Mouse (Mus musculus): ENCODE measurements around the gene Recql5. TPM values are rescaled to one million over a fixed set of nuclear protein-coding genes. Genes with fewer than 3 reads are reported as not detected.

The Recql5 gene
- polyA plus RNA-seq, 1 experiment = not detected

DNA sequence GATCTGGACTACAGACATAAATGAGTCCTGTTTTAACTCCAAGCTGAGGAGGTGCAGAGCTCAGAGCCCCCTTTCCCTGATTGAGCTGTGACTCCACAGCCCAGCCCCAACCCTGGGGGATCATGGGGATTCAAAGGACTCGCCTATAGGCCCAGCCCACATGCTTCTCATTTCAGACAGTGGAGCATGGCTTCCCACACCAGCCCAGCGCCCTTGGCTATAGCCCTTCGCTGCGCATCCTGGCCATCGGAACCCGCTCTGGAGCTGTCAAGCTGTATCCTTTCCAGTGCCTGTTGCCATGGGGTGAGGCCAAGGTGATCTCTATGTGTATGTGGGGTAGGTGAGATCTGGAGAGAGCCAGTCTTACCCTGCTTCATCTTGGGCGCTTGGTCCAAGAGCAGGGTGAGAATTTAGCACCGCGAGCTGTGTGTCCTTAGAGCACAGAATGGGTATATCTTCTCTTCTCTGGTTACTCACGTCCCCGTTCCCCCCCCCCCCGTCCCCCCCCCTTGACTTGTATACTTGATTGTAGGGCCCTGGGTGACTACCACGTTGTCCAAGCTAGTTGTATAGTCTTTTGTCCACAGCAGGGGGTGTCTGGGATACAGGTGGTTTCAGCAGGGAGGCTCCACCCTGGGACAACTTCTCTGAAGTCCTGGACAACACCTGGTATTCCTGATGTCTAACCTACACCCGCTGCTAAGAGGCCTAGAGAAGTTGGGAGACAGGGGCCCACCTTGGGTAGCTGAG lies 90.0 kb downstream of the Recql5 start:
- Histone ChIP-seq H3K4me3 (ENCODE audit: insufficient read depth, low read depth, low read length) (no peak overlapping the region), H3K4me1 (ENCODE audit: control insufficient read depth, insufficient read depth, low read length) (no peaks in the 10 kb centered on the region), H3K27ac (ENCODE audit: insufficient read depth, low read depth, low read length) (no peak overlapping the region)
- TF ChIP-seq CTCF (IDR thresholded peaks at IDR 0.05; ENCODE audit: insufficient read depth, low read depth, low read length) = no peak
- TF ChIP-seq POLR2A (IDR thresholded peaks at IDR 0.05; ENCODE audit: insufficient read depth, low read depth, low read length) = no peak
- WGBS = 78% methylated on average over 14 of the region's 14 CpGs

Other genes starting within 250 kb of the Recql5 start
- 264 TPM in 1 of 2 replicates, not detected in the other for gene Grb2, start 224.9 kb downstream of the Recql5 start, polyA plus RNA-seq (2012; ENCODE audit: insufficient read depth, insufficient read length, low replicate concordance, missing spikeins)
- not detected in 2 replicates for gene Tmem94, start 168.0 kb downstream of the Recql5 start, polyA plus RNA-seq (2012; ENCODE audit: insufficient read depth, insufficient read length, low replicate concordance, missing spikeins)
- gene Caskin2, start 119.8 kb downstream of the Recql5 start, polyA plus RNA-seq (2012; ENCODE audit: insufficient read depth, insufficient read length, low replicate concordance, missing spikeins) = not detected in 2 replicates
- gene Tsen54, start 118.8 kb downstream of the Recql5 start, polyA plus RNA-seq (2012; ENCODE audit: insufficient read depth, insufficient read length, low replicate concordance, missing spikeins) = not detected in 2 replicates
- not detected in 2 replicates for gene Llgl2, start 109.4 kb downstream of the Recql5 start, polyA plus RNA-seq (2012; ENCODE audit: insufficient read depth, insufficient read length, low replicate concordance, missing spikeins)
- gene Myo15b, start 75.1 kb downstream of the Recql5 start, polyA plus RNA-seq (2012; ENCODE audit: insufficient read depth, insufficient read length, low replicate concordance, missing spikeins) = not detected in 2 replicates
- not detected in 2 replicates for gene Smim5, start 33.5 kb downstream of the Recql5 start, polyA plus RNA-seq (2012; ENCODE audit: insufficient read depth, insufficient read length, low replicate concordance, missing spikeins)
- gene Smim6, start 21.5 kb downstream of the Recql5 start, polyA plus RNA-seq (2012; ENCODE audit: insufficient read depth, insufficient read length, low replicate concordance, missing spikeins) = not detected in 2 replicates
- gene Sap30bp, start 195 bp downstream of the Recql5 start, polyA plus RNA-seq (2012; ENCODE audit: insufficient read depth, insufficient read length, low replicate concordance, missing spikeins) = not detected in 2 replicates
- not detected in 2 replicates for gene Itgb4, start 41.2 kb upstream of the Recql5 start, polyA plus RNA-seq (2012; ENCODE audit: insufficient read depth, insufficient read length, low replicate concordance, missing spikeins)
- not detected in 2 replicates for gene Galk1, start 79.2 kb upstream of the Recql5 start, polyA plus RNA-seq (2012; ENCODE audit: insufficient read depth, insufficient read length, low replicate concordance, missing spikeins)
- 341 and 464 TPM in 2 replicates for gene H3f3b, start 94.5 kb upstream of the Recql5 start, polyA plus RNA-seq (2012; ENCODE audit: insufficient read depth, insufficient read length, low replicate concordance, missing spikeins)
- gene Unk, start 96.8 kb upstream of the Recql5 start, polyA plus RNA-seq (2012; ENCODE audit: insufficient read depth, insufficient read length, low replicate concordance, missing spikeins) = 207 TPM in 1 of 2 replicates, not detected in the other
- gene Unc13d, start 144.5 kb upstream of the Recql5 start, polyA plus RNA-seq (2012; ENCODE audit: insufficient read depth, insufficient read length, low replicate concordance, missing spikeins) = not detected in 2 replicates
- gene Wbp2, start 153.5 kb upstream of the Recql5 start, polyA plus RNA-seq (2012; ENCODE audit: insufficient read depth, insufficient read length, low replicate concordance, missing spikeins) = 339 TPM in 1 of 2 replicates, not detected in the other
- not detected in 2 replicates for gene Trim47, start 193.7 kb upstream of the Recql5 start, polyA plus RNA-seq (2012; ENCODE audit: insufficient read depth, insufficient read length, low replicate concordance, missing spikeins)
- not detected in 2 replicates for gene Trim65, start 197.7 kb upstream of the Recql5 start, polyA plus RNA-seq (2012; ENCODE audit: insufficient read depth, insufficient read length, low replicate concordance, missing spikeins)
- not detected in 2 replicates for gene Mrpl38, start 205.4 kb upstream of the Recql5 start, polyA plus RNA-seq (2012; ENCODE audit: insufficient read depth, insufficient read length, low replicate concordance, missing spikeins)
- 87.6 TPM in 1 of 2 replicates, not detected in the other for gene Fbf1, start 234.7 kb upstream of the Recql5 start, polyA plus RNA-seq (2012; ENCODE audit: insufficient read depth, insufficient read length, low replicate concordance, missing spikeins)

Measured in olfactory bulb, adult 2 months (tissue).